Mouse (Mus musculus): ENCODE data around the gene Pdzrn3. TPM values are rescaled to one million over a fixed set of nuclear protein-coding genes. Genes with fewer than 3 reads are reported as not detected.

The Pdzrn3 gene
- polyA plus RNA-seq, 1 experiment from 2014 or later: 10.8 TPM

- no peak overlapping the region for H3K27ac ChIP-seq
- 93% methylated on average over 11 of the region's 11 CpGs for WGBS
These were observed 73.5 kb downstream of the Pdzrn3 start for GRCm38 (mm10) chr6:101303959-101304738.

DNA sequence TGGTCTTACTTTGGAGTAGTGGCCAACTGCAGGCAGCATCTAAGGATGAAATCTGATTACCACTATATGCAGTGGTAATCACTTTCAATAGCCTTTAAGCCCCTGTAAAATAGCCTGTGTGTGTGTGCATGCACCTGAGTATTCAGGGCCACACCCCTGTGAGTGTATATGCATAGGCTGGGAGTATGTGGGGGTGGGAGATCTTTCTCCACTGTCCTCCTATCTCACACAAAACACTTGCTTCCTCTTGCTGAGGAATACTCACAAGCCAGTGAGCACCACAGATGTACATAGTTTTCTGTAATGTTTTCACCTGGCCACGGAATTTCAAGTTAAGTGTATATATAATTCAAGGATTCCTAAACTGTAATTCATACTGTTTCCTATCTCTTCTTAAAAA, 74.2 kb downstream of the Pdzrn3 start:
- Histone ChIP-seq H3K9me3 (no peaks in the 10 kb centered on the region), H3K4me2 (no peak overlapping the region), H3K4me3 (replicated peaks) (no peak overlapping the region), H3K9ac (replicated peaks) (no peak overlapping the region), H3K27me3 (no peaks in the 10 kb centered on the region), H3K4me1 (replicated peaks) (peaks cover 21% of the 10 kb centered on the region), H3K27ac (no peak overlapping the region), H3K36me3 (no peaks in the 10 kb centered on the region)
- ATAC-seq (ENCODE audit: insufficient number of reproducible peaks, insufficient read depth, low FRiP score, low TSS enrichment, low read depth): no peak
- 94% methylated on average over 1 of the region's 1 CpGs for WGBS

More at GRCm38 (mm10) chr6:101303959-101304738, 73.5 kb downstream of the Pdzrn3 start:
- Histone ChIP-seq H3K4me2 (no peak overlapping the region), H3K4me1 (replicated peaks) (peaks cover 25% of the 10 kb centered on the region), H3K27me3 (no peaks in the 10 kb centered on the region), H3K9ac (replicated peaks) (no peak overlapping the region), H3K9me3 (no peaks in the 10 kb centered on the region), H3K4me3 (replicated peaks) (no peak overlapping the region), H3K36me3 (no peaks in the 10 kb centered on the region)
- no peak for ATAC-seq (ENCODE audit: insufficient number of reproducible peaks, insufficient read depth, low FRiP score, low TSS enrichment, low read depth)

DNA sequence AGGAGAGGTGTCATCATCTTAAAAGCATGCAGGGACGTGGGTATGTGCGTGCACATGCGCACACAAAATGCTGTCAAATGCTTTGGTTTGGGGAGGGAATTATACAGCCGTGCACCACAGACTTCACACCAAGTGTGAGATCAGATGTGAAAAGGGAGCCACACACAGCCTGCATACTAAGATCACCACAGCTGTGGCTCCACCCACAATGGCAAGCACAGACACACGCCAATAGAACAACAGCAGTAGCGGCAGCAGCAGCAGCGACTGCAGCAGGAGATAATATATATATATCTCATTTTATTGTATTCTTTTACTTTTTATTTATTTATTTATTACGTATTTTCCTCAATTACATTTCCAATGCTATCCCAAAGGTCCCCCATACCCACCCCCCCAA, 76.5 kb downstream of the Pdzrn3 start:
- no peaks in the 10 kb centered on the region for H3K9me3 ChIP-seq
- no peaks in the 10 kb centered on the region for H3K27me3 ChIP-seq
- no peak overlapping the region for H3K4me3 ChIP-seq (replicated peaks)
- WGBS: 93% methylated on average over 8 of the region's 8 CpGs
- H3K9ac ChIP-seq (replicated peaks): no peak overlapping the region
- no peak for ATAC-seq (ENCODE audit: insufficient number of reproducible peaks, insufficient read depth, low FRiP score, low TSS enrichment, low read depth)
- H3K4me1 ChIP-seq (replicated peaks): peaks cover 17% of the 10 kb centered on the region
- no peak overlapping the region for H3K4me2 ChIP-seq
- no peaks in the 10 kb centered on the region for H3K36me3 ChIP-seq
- H3K27ac ChIP-seq: no peak overlapping the region

- Histone ChIP-seq H3K27me3 (no peaks in the 10 kb centered on the region), H3K4me1 (replicated peaks) (peaks cover 33% of the 10 kb centered on the region), H3K27ac (no peak overlapping the region), H3K9me3 (no peaks in the 10 kb centered on the region), H3K36me3 (no peaks in the 10 kb centered on the region), H3K4me3 (replicated peaks) (no peak overlapping the region), H3K4me2 (no peak overlapping the region), H3K9ac (replicated peaks) (no peak overlapping the region)
- 93% methylated on average over 2 of the region's 2 CpGs for WGBS
- no peak for ATAC-seq (ENCODE audit: insufficient number of reproducible peaks, insufficient read depth, low FRiP score, low TSS enrichment, low read depth)
These were observed 78.3 kb downstream of the Pdzrn3 start for GRCm38 (mm10) chr6:101299434-101299833.

DNA sequence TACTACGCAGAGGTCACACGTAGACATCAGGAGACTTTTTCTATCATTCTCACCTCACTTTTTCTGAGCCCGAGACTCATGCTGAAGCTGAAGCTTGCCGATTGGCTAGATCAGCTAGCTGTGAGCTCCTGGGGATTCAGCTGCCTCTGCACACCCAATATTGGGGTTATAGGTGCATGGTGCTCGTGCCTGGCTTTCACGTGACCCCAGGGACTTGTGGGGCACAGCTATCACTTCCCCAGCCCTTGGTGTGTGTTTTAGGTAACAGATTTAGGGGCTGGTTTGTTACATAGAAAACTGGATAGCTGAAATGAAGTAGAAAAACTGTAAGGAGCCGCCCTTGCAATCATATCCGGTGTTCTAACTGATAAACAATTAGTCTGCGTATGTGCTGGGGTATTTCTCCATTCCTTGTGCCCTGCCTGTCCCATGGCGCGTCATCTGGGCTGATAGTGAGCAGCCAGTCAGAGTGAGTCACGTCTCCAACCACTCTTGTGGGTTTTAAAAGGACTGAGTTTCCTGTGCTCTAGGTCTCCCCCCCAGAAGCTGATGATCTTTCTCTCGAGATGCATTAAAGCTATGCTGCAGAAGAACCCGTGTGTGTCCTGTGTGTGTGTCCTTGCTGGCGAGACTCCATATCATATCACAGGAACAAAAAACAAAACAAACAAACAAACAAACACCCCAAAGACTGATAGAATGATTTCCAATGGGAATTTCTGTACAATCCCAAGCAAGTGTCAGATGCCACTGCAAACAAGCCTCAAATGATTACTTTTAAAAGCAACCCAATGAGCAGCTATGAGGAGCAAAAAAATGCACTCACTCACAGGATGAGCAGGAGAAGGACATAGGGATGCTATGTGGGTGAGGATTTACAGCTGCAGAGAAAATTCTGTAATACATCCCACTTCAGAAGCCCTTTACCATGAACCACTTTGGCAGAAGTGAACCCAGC, 79.9 kb downstream of the Pdzrn3 start:
- H3K4me1 ChIP-seq (replicated peaks): peaks cover 49% of the 10 kb centered on the region
- WGBS: 88% methylated on average over 15 of the region's 15 CpGs

GRCm38 (mm10) chr6:101296997-101297396, 80.7 kb downstream of the Pdzrn3 start:
- Histone ChIP-seq H3K4me2 (no peak overlapping the region), H3K27ac (peak overlapping the region; percentile 74), H3K36me3 (no peaks in the 10 kb centered on the region), H3K27me3 (peaks cover 3% of the 10 kb centered on the region; the same call in 1 of the 2 replicates), H3K4me3 (replicated peaks) (no peak overlapping the region), H3K9ac (replicated peaks) (no peak overlapping the region), H3K9me3 (no peaks in the 10 kb centered on the region), H3K4me1 (replicated peaks) (peaks cover 52% of the 10 kb centered on the region)
- 53% methylated on average over 8 of the region's 8 CpGs for WGBS
- no peak for ATAC-seq (ENCODE audit: insufficient number of reproducible peaks, insufficient read depth, low FRiP score, low TSS enrichment, low read depth)

More for the DNA sequence above, 79.9 kb downstream of the Pdzrn3 start:
- no peak overlapping the region for H3K27ac ChIP-seq
- H3K27me3 ChIP-seq: peaks cover 3% of the 10 kb centered on the region; the same call in 1 of the 2 replicates
- H3K9me3 ChIP-seq: no peaks in the 10 kb centered on the region
- no peaks in the 10 kb centered on the region for H3K36me3 ChIP-seq
- H3K4me2 ChIP-seq: no peak overlapping the region
- no peak for ATAC-seq (ENCODE audit: insufficient number of reproducible peaks, insufficient read depth, low FRiP score, low TSS enrichment, low read depth)
- H3K9ac ChIP-seq (replicated peaks): no peak overlapping the region
- no peak overlapping the region for H3K4me3 ChIP-seq (replicated peaks)

- Histone ChIP-seq H3K9me3 (no peaks in the 10 kb centered on the region), H3K27ac (peak overlapping the region; percentile 74), H3K4me3 (replicated peaks) (no peak overlapping the region), H3K27me3 (peaks cover 3% of the 10 kb centered on the region; the same call in 1 of the 2 replicates), H3K4me2 (no peak overlapping the region), H3K9ac (replicated peaks) (no peak overlapping the region), H3K4me1 (replicated peaks) (peaks cover 56% of the 10 kb centered on the region), H3K36me3 (no peaks in the 10 kb centered on the region)
- ATAC-seq (ENCODE audit: insufficient number of reproducible peaks, insufficient read depth, low FRiP score, low TSS enrichment, low read depth): no peak
- 10% methylated on average over 8 of the region's 8 CpGs for WGBS
These were observed 81.4 kb downstream of the Pdzrn3 start for GRCm38 (mm10) chr6:101296280-101296679.

GRCm38 (mm10) chr6:101293036-101293572, 84.6 kb downstream of the Pdzrn3 start:
- 42% methylated on average over 12 of the region's 12 CpGs for WGBS
- Histone ChIP-seq H3K36me3 (no peaks in the 10 kb centered on the region), H3K9ac (replicated peaks) (no peak overlapping the region), H3K27ac (peak overlapping the region; percentile 70), H3K4me2 (peak overlapping the region; percentile 4; the same call in 1 of the 2 replicates), H3K4me3 (replicated peaks) (no peak overlapping the region), H3K4me1 (replicated peaks) (peaks cover 83% of the 10 kb centered on the region), H3K9me3 (no peaks in the 10 kb centered on the region), H3K27me3 (peaks cover 3% of the 10 kb centered on the region; the same call in 1 of the 2 replicates)
- ATAC-seq (ENCODE audit: insufficient number of reproducible peaks, insufficient read depth, low FRiP score, low TSS enrichment, low read depth): peak; percentile 63

DNA sequence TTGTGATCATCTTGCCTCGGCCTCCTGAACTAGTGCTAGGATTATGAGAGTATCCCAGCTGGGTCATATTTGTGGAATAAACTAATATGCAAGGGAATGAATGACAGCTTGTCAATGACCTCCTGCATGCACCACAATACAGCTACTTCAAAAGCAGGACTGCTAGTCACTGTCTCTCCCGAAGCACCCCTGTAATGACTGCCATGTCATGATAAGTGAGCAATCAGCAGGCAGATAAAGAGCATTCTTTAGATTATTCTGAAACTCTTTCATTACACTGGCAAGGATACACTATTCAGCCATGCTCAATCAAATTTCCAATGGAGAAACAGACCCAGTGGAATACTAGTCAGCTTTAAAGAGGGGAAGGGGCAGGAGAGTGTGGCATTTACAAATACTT, 85.8 kb downstream of the Pdzrn3 start:
- Histone ChIP-seq H3K4me1 (replicated peaks) (peaks cover 84% of the 10 kb centered on the region), H3K4me2 (no peak overlapping the region), H3K9me3 (no peaks in the 10 kb centered on the region), H3K4me3 (replicated peaks) (no peak overlapping the region), H3K27me3 (peaks cover 3% of the 10 kb centered on the region; the same call in 1 of the 2 replicates), H3K36me3 (no peaks in the 10 kb centered on the region), H3K9ac (replicated peaks) (no peak overlapping the region), H3K27ac (no peak overlapping the region)
- 68% methylated on average over 2 of the region's 2 CpGs for WGBS
- no peak for ATAC-seq (ENCODE audit: insufficient number of reproducible peaks, insufficient read depth, low FRiP score, low TSS enrichment, low read depth)

DNA sequence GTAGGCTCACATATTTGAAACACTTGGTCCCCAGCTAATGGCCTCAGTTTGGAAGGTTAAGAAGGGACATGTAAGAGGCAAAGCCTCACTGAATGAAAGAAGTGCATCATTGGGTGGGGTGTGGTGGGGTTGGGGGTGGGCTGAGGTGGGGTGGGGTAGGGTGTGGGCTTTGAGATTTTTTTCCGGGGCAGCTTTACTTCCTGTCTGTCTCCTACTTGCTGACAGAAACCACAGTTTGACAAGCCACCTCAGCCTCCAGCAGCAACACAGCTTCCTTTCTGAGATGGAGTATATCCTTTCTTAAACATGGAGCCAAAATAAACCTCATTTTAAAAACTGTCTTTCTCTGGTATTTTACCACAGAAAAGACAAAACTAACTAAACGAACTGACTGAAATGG, 87.5 kb downstream of the Pdzrn3 start:
- no peak overlapping the region for H3K4me2 ChIP-seq
- 51% methylated on average over 2 of the region's 2 CpGs for WGBS
- H3K27ac ChIP-seq: peak overlapping the region; percentile 53; the same call in 1 of the 2 replicates
- H3K27me3 ChIP-seq: peaks cover 3% of the 10 kb centered on the region; the same call in 1 of the 2 replicates
- no peak for ATAC-seq (ENCODE audit: insufficient number of reproducible peaks, insufficient read depth, low FRiP score, low TSS enrichment, low read depth)
- peaks cover 71% of the 10 kb centered on the region for H3K4me1 ChIP-seq (replicated peaks)
- H3K9ac ChIP-seq (replicated peaks): no peak overlapping the region
- H3K9me3 ChIP-seq: no peaks in the 10 kb centered on the region
- no peak overlapping the region for H3K4me3 ChIP-seq (replicated peaks)
- no peaks in the 10 kb centered on the region for H3K36me3 ChIP-seq

GRCm38 (mm10) chr6:101289428-101289827, 88.3 kb downstream of the Pdzrn3 start:
- H3K36me3 ChIP-seq: no peaks in the 10 kb centered on the region
- ATAC-seq (ENCODE audit: insufficient number of reproducible peaks, insufficient read depth, low FRiP score, low TSS enrichment, low read depth): no peak
- H3K4me2 ChIP-seq: peak overlapping the region; percentile 30; the same call in 1 of the 2 replicates
- H3K9ac ChIP-seq (replicated peaks): no peak overlapping the region
- no peaks in the 10 kb centered on the region for H3K9me3 ChIP-seq
- H3K4me3 ChIP-seq (replicated peaks): no peak overlapping the region
- peaks cover 3% of the 10 kb centered on the region; the same call in 1 of the 2 replicates for H3K27me3 ChIP-seq
- peaks cover 71% of the 10 kb centered on the region for H3K4me1 ChIP-seq (replicated peaks)
- 49% methylated on average over 4 of the region's 4 CpGs for WGBS
- H3K27ac ChIP-seq: peak overlapping the region; percentile 53; the same call in 1 of the 2 replicates

Data from limb, embryonic 12.5 days (tissue).